ENCODE assay signal across 20 mouse cellular contexts in genomic region chr10:61909004-61909403, GRCm38 (mm10).
DNase-seq lines count a peak whose midpoint lies in the region; ATAC-seq and TF ChIP-seq lines count a peak whose summit lies in the region.
"Had no signal": no experiment of that assay in that cellular context is flagged by ENCODE, and none has a peak within 500 bp of the region (broad histone marks: within the 10 kb centered on the region; RNA-seq: fewer than 3 reads in every experiment).

No protein-coding gene starts in this region.

- peak; percentile 28 for DNase-seq in kidney, postnatal 0 days (ENCODE audit: low spot score)
- peak; percentile 10 for DNase-seq in midbrain, postnatal 0 days (ENCODE audit: low spot score)
- no peak for DNase-seq in limb, embryonic 14.5 days (ENCODE audit: low spot score)
- peak; percentile 20 for DNase-seq in lung, postnatal 36 days
- DNase-seq in thymus, postnatal 4 days: no peak
- DNase-seq in yolk sac, embryonic 10.5 days (ENCODE audit: low spot score): no peak
- DNase-seq: adrenal gland, postnatal 25 days; gastrocnemius, adult 2 months; heart, postnatal 4 days; layer of hippocampus, postnatal 36 days; right cerebral cortex, postnatal 25 days; thymus, postnatal 25 days had no signal

- no peak for TF ChIP-seq POLR2A in limb, embryonic 14.5 days (IDR thresholded peaks at IDR 0.05; ENCODE audit: borderline replicate concordance, extremely low read depth, insufficient read depth, insufficient read length)

- no peak for TF ChIP-seq CTCF in kidney, postnatal 0 days (IDR thresholded peaks at IDR 0.05; ENCODE audit: low read depth)
- no peak for TF ChIP-seq CTCF in midbrain, postnatal 0 days (IDR thresholded peaks at IDR 0.05)

- no peaks in the 10 kb centered on the region for H3K36me3 ChIP-seq in kidney, postnatal 0 days (ENCODE audit: insufficient read depth, low read length)
- H3K36me3 ChIP-seq in kidney, embryonic 15.5 days: no peaks in the 10 kb centered on the region
- no peaks in the 10 kb centered on the region for H3K36me3 ChIP-seq in midbrain, postnatal 0 days (ENCODE audit: insufficient read depth, low read length)
- no peaks in the 10 kb centered on the region for H3K36me3 ChIP-seq in midbrain, embryonic 16.5 days (ENCODE audit: control insufficient read depth, insufficient read depth, low read length)
- no peaks in the 10 kb centered on the region for H3K36me3 ChIP-seq in limb, embryonic 14.5 days (ENCODE audit: control insufficient read depth, insufficient read depth, low read length)
- H3K36me3 ChIP-seq: forebrain, embryonic 12.5 days; hindbrain, embryonic 15.5 days; midbrain, embryonic 13.5 days; neural tube, embryonic 12.5 days had no signal

- H3K9ac ChIP-seq in kidney, postnatal 0 days (ENCODE audit: low read depth, low read length): no peak overlapping the region
- H3K9ac ChIP-seq in kidney, embryonic 15.5 days: no peak overlapping the region
- no peak overlapping the region for H3K9ac ChIP-seq in midbrain, postnatal 0 days (replicated peaks; ENCODE audit: low read length, poor library complexity, severe bottlenecking)
- H3K9ac ChIP-seq in midbrain, embryonic 16.5 days (ENCODE audit: low read depth, low read length): no peak overlapping the region
- H3K9ac ChIP-seq in limb, embryonic 14.5 days (ENCODE audit: low read depth, low read length, severe bottlenecking): no peak overlapping the region
- H3K9ac ChIP-seq: forebrain, embryonic 12.5 days; hindbrain, embryonic 15.5 days; midbrain, embryonic 13.5 days; neural tube, embryonic 12.5 days had no signal

- no peaks in the 10 kb centered on the region for H3K9me3 ChIP-seq in kidney, postnatal 0 days (replicated peaks; ENCODE audit: low read length)
- no peaks in the 10 kb centered on the region for H3K9me3 ChIP-seq in kidney, embryonic 15.5 days (replicated peaks)
- no peaks in the 10 kb centered on the region for H3K9me3 ChIP-seq in midbrain, postnatal 0 days (ENCODE audit: low read length)
- H3K9me3 ChIP-seq in midbrain, embryonic 16.5 days (replicated peaks; ENCODE audit: control insufficient read depth, low read length, poor library complexity, severe bottlenecking): peaks cover 8% of the 10 kb centered on the region; the same call in 1 of the 2 replicates
- no peaks in the 10 kb centered on the region for H3K9me3 ChIP-seq in limb, embryonic 14.5 days (ENCODE audit: control insufficient read depth, low read length)
- H3K9me3 ChIP-seq: hindbrain, embryonic 15.5 days; midbrain, embryonic 13.5 days; neural tube, embryonic 12.5 days had no signal

- no peak overlapping the region for H3K27ac ChIP-seq in kidney, postnatal 0 days
- H3K27ac ChIP-seq in kidney, embryonic 15.5 days: no peak overlapping the region
- H3K27ac ChIP-seq in midbrain, postnatal 0 days (ENCODE audit: low read depth, low read length): no peak overlapping the region
- no peak overlapping the region for H3K27ac ChIP-seq in midbrain, embryonic 16.5 days (ENCODE audit: low read length)
- no peak overlapping the region for H3K27ac ChIP-seq in limb, embryonic 14.5 days (replicated peaks; ENCODE audit: low read depth, low read length)
- H3K27ac ChIP-seq: forebrain, embryonic 12.5 days; gastrocnemius, adult 2 months; hindbrain, embryonic 15.5 days; midbrain, embryonic 13.5 days; neural tube, embryonic 12.5 days had no signal

- no peaks in the 10 kb centered on the region for H3K27me3 ChIP-seq in kidney, postnatal 0 days (ENCODE audit: insufficient read depth, low read length)
- H3K27me3 ChIP-seq in kidney, embryonic 15.5 days: no peaks in the 10 kb centered on the region
- no peaks in the 10 kb centered on the region for H3K27me3 ChIP-seq in midbrain, postnatal 0 days (ENCODE audit: insufficient read depth, low read length)
- H3K27me3 ChIP-seq in midbrain, embryonic 16.5 days (ENCODE audit: control insufficient read depth, insufficient read depth, low read depth, low read length): no peaks in the 10 kb centered on the region
- H3K27me3 ChIP-seq in limb, embryonic 14.5 days (ENCODE audit: control insufficient read depth, insufficient read depth, low read length): no peaks in the 10 kb centered on the region
- H3K27me3 ChIP-seq: forebrain, embryonic 12.5 days; hindbrain, embryonic 15.5 days; midbrain, embryonic 13.5 days; neural tube, embryonic 12.5 days had no signal

- H3K4me2 ChIP-seq in kidney, postnatal 0 days (ENCODE audit: low read length): no peak overlapping the region
- H3K4me2 ChIP-seq in kidney, embryonic 15.5 days: no peak overlapping the region
- no peak overlapping the region for H3K4me2 ChIP-seq in midbrain, postnatal 0 days (ENCODE audit: low read depth, low read length, poor library complexity, severe bottlenecking)
- no peak overlapping the region for H3K4me2 ChIP-seq in midbrain, embryonic 16.5 days (ENCODE audit: low read length)
- no peak overlapping the region for H3K4me2 ChIP-seq in limb, embryonic 14.5 days (replicated peaks; ENCODE audit: low read depth, low read length, severe bottlenecking)
- H3K4me2 ChIP-seq: forebrain, embryonic 12.5 days; hindbrain, embryonic 15.5 days; midbrain, embryonic 13.5 days; neural tube, embryonic 12.5 days had no signal

- 52% methylated on average over 3 of the region's 3 CpGs for WGBS in kidney, postnatal 0 days
- 58% methylated on average over 3 of the region's 3 CpGs for WGBS in kidney, embryonic 15.5 days
- 58% methylated on average over 3 of the region's 3 CpGs for WGBS in midbrain, postnatal 0 days
- 82% methylated on average over 3 of the region's 3 CpGs for WGBS in midbrain, embryonic 16.5 days
- WGBS in limb, embryonic 14.5 days: 47% methylated on average over 3 of the region's 3 CpGs

- no peaks in the 10 kb centered on the region for H3K4me1 ChIP-seq in kidney, postnatal 0 days (replicated peaks; ENCODE audit: insufficient read depth, low read length)
- peaks cover 32% of the 10 kb centered on the region for H3K4me1 ChIP-seq in kidney, embryonic 15.5 days
- H3K4me1 ChIP-seq in midbrain, postnatal 0 days (ENCODE audit: insufficient read depth, low read length): no peaks in the 10 kb centered on the region
- H3K4me1 ChIP-seq in midbrain, embryonic 16.5 days (ENCODE audit: control insufficient read depth, insufficient read depth, low read length): no peaks in the 10 kb centered on the region
- no peaks in the 10 kb centered on the region for H3K4me1 ChIP-seq in limb, embryonic 14.5 days (ENCODE audit: control insufficient read depth, insufficient read depth, low read length)
- H3K4me1 ChIP-seq: forebrain, embryonic 12.5 days; hindbrain, embryonic 15.5 days; midbrain, embryonic 13.5 days; neural tube, embryonic 12.5 days had no signal

- H3K4me3 ChIP-seq in kidney, postnatal 0 days (replicated peaks; ENCODE audit: low read depth, low read length): no peak overlapping the region
- H3K4me3 ChIP-seq in kidney, embryonic 15.5 days (replicated peaks): no peak overlapping the region
- no peak overlapping the region for H3K4me3 ChIP-seq in midbrain, postnatal 0 days (ENCODE audit: low read depth, low read length)
- H3K4me3 ChIP-seq in midbrain, embryonic 16.5 days (ENCODE audit: low read depth, low read length): no peak overlapping the region
- H3K4me3 ChIP-seq in limb, embryonic 14.5 days (replicated peaks; ENCODE audit: low read length): no peak overlapping the region
- H3K4me3 ChIP-seq: erythroblast, embryonic 14.5 days; forebrain, embryonic 12.5 days; gastrocnemius, adult 2 months; hindbrain, embryonic 15.5 days; midbrain, embryonic 13.5 days; neural tube, embryonic 12.5 days had no signal

- ATAC-seq in kidney, postnatal 0 days (replicated peaks; ENCODE audit: low FRiP score, low read depth): no peak
- no peak for ATAC-seq in kidney, embryonic 15.5 days (replicated peaks; ENCODE audit: low FRiP score)
- no peak for ATAC-seq in midbrain, postnatal 0 days (ENCODE audit: low FRiP score)
- no peak for ATAC-seq in midbrain, embryonic 16.5 days
- ATAC-seq in limb, embryonic 14.5 days (ENCODE audit: low FRiP score, low read depth): peak; percentile 53; the same call in 1 of the 2 replicates
- ATAC-seq: CD4-positive, CD25-positive, alpha-beta regulatory T cell, adult 4 months; midbrain, embryonic 13.5 days had no signal

Comparison
In these comparisons a context has a peak if more than half of its experiments do, and no peak if none do; other contexts are left out.
1. DNase-seq: peak in kidney, postnatal 0 days (single experiment), midbrain, postnatal 0 days (single experiment) and lung, postnatal 36 days (single experiment); none in limb, embryonic 14.5 days (single experiment), thymus, postnatal 4 days (single experiment) and yolk sac, embryonic 10.5 days (single experiment).